ENCODE assay signal across 9 mouse cellular contexts in genomic region chr6:5381918-5382582, GRCm38 (mm10). TPM values are rescaled to one million over a fixed set of nuclear protein-coding genes. Genes with fewer than 3 reads are reported as not detected.
DNase-seq lines count a peak whose midpoint lies in the region; ATAC-seq lines count a peak whose summit lies in the region.
"Had no signal": no experiment of that assay in that cellular context is flagged by ENCODE, and none has a peak within 500 bp of the region (broad histone marks: within the 10 kb centered on the region; RNA-seq: fewer than 3 reads in every experiment).

No protein-coding gene starts in this region.

- H3K4me3 ChIP-seq in embryonic facial prominence, embryonic 10.5 days: no peak overlapping the region
- H3K4me3 ChIP-seq in hindbrain, embryonic 15.5 days: no peak overlapping the region
- H3K4me3 ChIP-seq in midbrain, embryonic 13.5 days (replicated peaks): no peak overlapping the region

- DNase-seq in heart, adult 11 months: peak; percentile 76
- no peak for DNase-seq in heart, postnatal 14 days
- no peak for DNase-seq in embryonic facial prominence, embryonic 10.5 days (ENCODE audit: low spot score)
- no peak for DNase-seq in left cerebral cortex, adult 9 months (ENCODE audit: low spot score in 2 of 2)
- DNase-seq in gastrocnemius, adult 18-20 months (ENCODE audit: low spot score): no peak
- no peak for DNase-seq in urinary bladder, postnatal 36 days (ENCODE audit: low spot score in 2 of 2)

- 42% methylated on average over 13 of the region's 13 CpGs for WGBS in embryonic facial prominence, embryonic 10.5 days
- 38% methylated on average over 13 of the region's 13 CpGs for WGBS in hindbrain, embryonic 15.5 days
- WGBS in midbrain, embryonic 13.5 days: 34% methylated on average over 13 of the region's 13 CpGs

- peak overlapping the region; percentile 55 for H3K4me2 ChIP-seq in hindbrain, embryonic 15.5 days
- no peak overlapping the region for H3K4me2 ChIP-seq in midbrain, embryonic 13.5 days (replicated peaks)

- H3K36me3 ChIP-seq in embryonic facial prominence, embryonic 10.5 days (replicated peaks): no peaks in the 10 kb centered on the region
- no peaks in the 10 kb centered on the region for H3K36me3 ChIP-seq in hindbrain, embryonic 15.5 days
- no peaks in the 10 kb centered on the region for H3K36me3 ChIP-seq in midbrain, embryonic 13.5 days

- peak overlapping the region; percentile 86 for H3K27ac ChIP-seq in embryonic facial prominence, embryonic 10.5 days (replicated peaks)
- H3K27ac ChIP-seq in hindbrain, embryonic 15.5 days (replicated peaks): no peak overlapping the region
- peak overlapping the region; percentile 91 for H3K27ac ChIP-seq in midbrain, embryonic 13.5 days

- peaks cover 63% of the 10 kb centered on the region for H3K4me1 ChIP-seq in embryonic facial prominence, embryonic 10.5 days
- peaks cover 47% of the 10 kb centered on the region for H3K4me1 ChIP-seq in hindbrain, embryonic 15.5 days (replicated peaks)
- peaks cover 59% of the 10 kb centered on the region for H3K4me1 ChIP-seq in midbrain, embryonic 13.5 days (replicated peaks)

- intact Hi-C loops in heart, postnatal 14 days (cut with DNase I): loop anchor here (5.0 to 10.0 kb wide), 8 partner anchors 85 to 967 kb away; partner anchors contain the start of genes Pon2, Pon3 and Ppp1r9a

- no peak overlapping the region for H3K9ac ChIP-seq in hindbrain, embryonic 15.5 days
- 0 out of 2 replicates have a peak overlapping the region, but pooled peaks have one; percentile 8 for H3K9ac ChIP-seq in midbrain, embryonic 13.5 days (replicated peaks)

- no peaks in the 10 kb centered on the region for H3K27me3 ChIP-seq in embryonic facial prominence, embryonic 10.5 days (replicated peaks; ENCODE audit: low read depth, poor library complexity, severe bottlenecking)
- H3K27me3 ChIP-seq in hindbrain, embryonic 15.5 days: no peaks in the 10 kb centered on the region
- H3K27me3 ChIP-seq in midbrain, embryonic 13.5 days: no peaks in the 10 kb centered on the region

- no peak for ATAC-seq in hindbrain, embryonic 15.5 days (ENCODE audit: low FRiP score, low read depth)
- ATAC-seq in midbrain, embryonic 13.5 days: no peak

- H3K9me3 ChIP-seq in embryonic facial prominence, embryonic 10.5 days: no peaks in the 10 kb centered on the region
- no peaks in the 10 kb centered on the region for H3K9me3 ChIP-seq in hindbrain, embryonic 15.5 days
- no peaks in the 10 kb centered on the region for H3K9me3 ChIP-seq in midbrain, embryonic 13.5 days

RNA-seq across cellular contexts. Expression of gene Asb4, which starts 1.1 kb away (rescaled TPM):
- total RNA-seq in heart, postnatal 14 days (2021): 1 to 10 TPM; 6.8 to 8.2 TPM
- 69.0 and 70.1 TPM in 2 replicates for polyA plus RNA-seq in embryonic facial prominence, embryonic 10.5 days (2016; fragmentation: Nextera tagmentation; extraction: Ambion mirVana)
- 15.8 and 15.9 TPM in 2 replicates for polyA plus RNA-seq in hindbrain, embryonic 15.5 days (2015; fragmentation: Nextera tagmentation; extraction: Ambion mirVana)
- 17.6 and 18.6 TPM in 2 replicates for polyA plus RNA-seq in midbrain, embryonic 13.5 days (2015; fragmentation: Nextera tagmentation; extraction: Ambion mirVana)
- total RNA-seq in gastrocnemius, adult 18-20 months (2021): 10 to 100 TPM; 13.7 to 15.2 TPM
- total RNA-seq: MEL had no signal
